Mouse (Mus musculus): ENCODE measurements around the gene Spata21. TPM values are rescaled to one million over a fixed set of nuclear protein-coding genes. Genes with fewer than 3 reads are reported as not detected.

The Spata21 gene
- polyA plus RNA-seq, 1 experiment from 2014 or later = not detected

GRCm38 (mm10) chr4:141064104-141064659, 24.0 kb upstream of the Spata21 start:
- H3K27ac ChIP-seq = no peak overlapping the region
- no peaks in the 10 kb centered on the region for H3K9me3 ChIP-seq
- H3K27me3 ChIP-seq (ENCODE audit: insufficient read depth, poor library complexity, severe bottlenecking) = no peaks in the 10 kb centered on the region
- H3K4me1 ChIP-seq = peaks cover 32% of the 10 kb centered on the region
- H3K36me3 ChIP-seq = peaks cover 38% of the 10 kb centered on the region
- DNase-seq (ENCODE audit: low spot score) = no peak
- WGBS = 79% methylated on average over 4 of the region's 4 CpGs
- H3K4me3 ChIP-seq = no peak overlapping the region

GRCm38 (mm10) chr4:141065123-141065522, 23.0 kb upstream of the Spata21 start:
- no peak overlapping the region for H3K27ac ChIP-seq
- no peak overlapping the region for H3K4me3 ChIP-seq
- WGBS = 8% methylated on average over 8 of the region's 8 CpGs
- H3K36me3 ChIP-seq = peaks cover 48% of the 10 kb centered on the region
- DNase-seq (ENCODE audit: low spot score) = peak; percentile 94
- H3K27me3 ChIP-seq (ENCODE audit: insufficient read depth, poor library complexity, severe bottlenecking) = no peaks in the 10 kb centered on the region
- no peaks in the 10 kb centered on the region for H3K9me3 ChIP-seq
- H3K4me1 ChIP-seq = peaks cover 29% of the 10 kb centered on the region

- WGBS = 87% methylated on average over 12 of the region's 12 CpGs
- no peak overlapping the region for H3K4me3 ChIP-seq
- H3K27me3 ChIP-seq (ENCODE audit: insufficient read depth, poor library complexity, severe bottlenecking) = no peaks in the 10 kb centered on the region
- H3K36me3 ChIP-seq = peaks cover 66% of the 10 kb centered on the region
- H3K4me1 ChIP-seq = peaks cover 20% of the 10 kb centered on the region
- DNase-seq (ENCODE audit: low spot score) = no peak
- no peaks in the 10 kb centered on the region for H3K9me3 ChIP-seq
- H3K27ac ChIP-seq = no peak overlapping the region
Measured at GRCm38 (mm10) chr4:141066709-141067515, 21.2 kb upstream of the Spata21 start.

- H3K4me3 ChIP-seq = no peak overlapping the region
- DNase-seq (ENCODE audit: low spot score) = peak; percentile 73
- WGBS = 88% methylated on average over 9 of the region's 9 CpGs
- H3K4me1 ChIP-seq = peaks cover 22% of the 10 kb centered on the region
- no peak overlapping the region for H3K27ac ChIP-seq
- peaks cover 72% of the 10 kb centered on the region for H3K36me3 ChIP-seq
- no peaks in the 10 kb centered on the region for H3K27me3 ChIP-seq (ENCODE audit: insufficient read depth, poor library complexity, severe bottlenecking)
- no peaks in the 10 kb centered on the region for H3K9me3 ChIP-seq
Measured at GRCm38 (mm10) chr4:141067516-141068046, 20.6 kb upstream of the Spata21 start.

DNA sequence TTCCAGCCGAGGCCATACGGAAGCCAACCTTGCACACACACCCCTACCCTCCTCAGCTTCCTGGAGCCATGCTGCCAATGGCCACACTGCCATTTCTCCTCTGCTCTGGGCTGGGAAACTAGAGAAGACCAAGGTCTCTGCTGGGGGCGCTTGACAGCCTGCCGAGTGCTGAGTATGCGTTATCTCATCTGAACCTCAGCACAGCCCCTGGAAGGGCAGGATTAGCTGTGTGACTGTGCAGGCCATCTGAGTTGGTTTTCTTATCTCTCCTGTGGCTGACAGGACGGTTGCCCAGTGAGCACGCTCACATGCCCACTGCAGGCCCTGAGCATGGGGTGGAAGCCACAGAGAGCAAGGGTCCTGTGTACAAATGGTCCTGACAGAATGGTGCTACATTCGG, 19.5 kb upstream of the Spata21 start:
- peak; percentile 80 for DNase-seq (ENCODE audit: low spot score)
- Histone ChIP-seq H3K27me3 (ENCODE audit: insufficient read depth, poor library complexity, severe bottlenecking) (no peaks in the 10 kb centered on the region), H3K27ac (peak overlapping the region; percentile 42), H3K36me3 (peaks cover 83% of the 10 kb centered on the region), H3K4me3 (0 out of 2 replicates have a peak overlapping the region, but pooled peaks have one; percentile 12), H3K4me1 (peaks cover 31% of the 10 kb centered on the region), H3K9me3 (no peaks in the 10 kb centered on the region)
- 50% methylated on average over 8 of the region's 8 CpGs for WGBS

DNA sequence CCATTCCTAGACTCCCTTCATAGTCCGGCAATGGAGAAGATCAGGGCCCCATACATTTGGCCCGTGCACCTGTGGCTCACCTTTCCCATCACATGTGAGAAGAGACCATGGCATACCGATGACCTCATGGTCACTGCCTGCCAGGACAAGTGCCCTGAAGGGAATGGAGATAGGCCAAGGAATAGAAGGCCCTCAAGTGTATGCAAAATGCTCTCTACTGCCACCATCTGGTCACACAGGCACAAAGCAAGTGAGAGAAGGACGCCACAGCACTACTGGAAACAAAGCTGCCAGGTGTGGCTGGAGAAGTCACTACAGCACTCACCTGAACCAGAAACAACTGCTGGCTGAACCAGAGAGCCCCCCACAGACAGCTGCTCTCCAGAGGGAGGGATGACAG, 18.4 kb upstream of the Spata21 start:
- Histone ChIP-seq H3K4me1 (peaks cover 37% of the 10 kb centered on the region), H3K36me3 (peaks cover 91% of the 10 kb centered on the region), H3K27me3 (ENCODE audit: insufficient read depth, poor library complexity, severe bottlenecking) (no peaks in the 10 kb centered on the region), H3K4me3 (no peak overlapping the region), H3K9me3 (no peaks in the 10 kb centered on the region), H3K27ac (no peak overlapping the region)
- whole genome bisulfite sequencing = 65% methylated on average over 4 of the region's 4 CpGs
- peak; percentile 81 for DNase-seq (ENCODE audit: low spot score)

- Histone ChIP-seq H3K27me3 (ENCODE audit: insufficient read depth, poor library complexity, severe bottlenecking) (no peaks in the 10 kb centered on the region), H3K36me3 (peaks cover 74% of the 10 kb centered on the region), H3K9me3 (no peaks in the 10 kb centered on the region), H3K4me3 (no peak overlapping the region), H3K27ac (no peak overlapping the region), H3K4me1 (peaks cover 51% of the 10 kb centered on the region)
- WGBS = 87% methylated on average over 11 of the region's 11 CpGs
- no peak for DNase-seq (ENCODE audit: low spot score)
Measured at GRCm38 (mm10) chr4:141072502-141072901, 15.6 kb upstream of the Spata21 start.

DNA sequence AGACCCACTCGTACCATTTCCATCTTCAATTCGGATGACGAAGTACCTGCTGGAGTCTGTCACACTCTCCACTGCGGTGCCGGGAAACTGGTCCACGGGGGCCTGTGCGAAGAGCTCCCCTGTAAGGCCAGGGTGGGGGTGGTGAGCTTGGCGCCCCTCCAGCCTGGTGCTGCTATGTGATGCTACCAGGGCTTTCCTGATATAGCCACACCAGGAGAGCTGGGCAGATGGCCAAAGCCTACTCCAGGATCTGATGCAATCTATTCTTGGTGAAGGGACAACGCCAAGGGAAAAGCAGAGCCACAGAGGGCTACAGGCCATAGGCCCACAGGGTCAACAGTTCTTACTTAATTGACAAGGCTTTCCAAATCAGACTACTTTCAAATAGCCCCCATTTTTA, 14.5 kb upstream of the Spata21 start:
- peaks cover 63% of the 10 kb centered on the region for H3K36me3 ChIP-seq
- H3K4me3 ChIP-seq = no peak overlapping the region
- H3K27ac ChIP-seq = peak overlapping the region; percentile 25; the same call in 1 of the 2 replicates
- no peak for DNase-seq (ENCODE audit: low spot score)
- H3K27me3 ChIP-seq (ENCODE audit: insufficient read depth, poor library complexity, severe bottlenecking) = no peaks in the 10 kb centered on the region
- H3K9me3 ChIP-seq = no peaks in the 10 kb centered on the region
- peaks cover 46% of the 10 kb centered on the region for H3K4me1 ChIP-seq
- 84% methylated on average over 9 of the region's 9 CpGs for WGBS

DNA sequence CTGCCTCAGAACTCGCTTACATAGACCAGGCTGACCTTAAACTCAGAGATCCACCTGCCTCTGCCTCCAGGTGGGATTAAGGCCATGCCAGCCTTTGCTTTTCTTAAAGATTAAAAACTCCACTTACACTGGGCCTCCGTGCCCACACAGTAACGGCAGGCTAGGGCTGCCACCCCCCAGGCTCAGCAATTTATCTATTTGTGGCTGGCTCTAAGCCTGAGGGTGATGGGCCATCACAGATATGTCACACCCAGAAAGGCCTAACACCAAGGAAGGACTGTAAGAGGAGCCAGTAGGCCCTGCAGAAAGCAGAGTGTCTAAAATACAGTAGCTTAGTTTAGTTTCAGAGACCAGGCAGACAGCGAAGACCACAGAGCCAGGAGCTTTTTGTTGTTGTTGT, 14.0 kb upstream of the Spata21 start:
- no peaks in the 10 kb centered on the region for H3K9me3 ChIP-seq
- H3K36me3 ChIP-seq = peaks cover 58% of the 10 kb centered on the region
- peaks cover 42% of the 10 kb centered on the region for H3K4me1 ChIP-seq
- DNase-seq (ENCODE audit: low spot score) = no peak
- WGBS = 82% methylated on average over 4 of the region's 4 CpGs
- peak overlapping the region; percentile 25; the same call in 1 of the 2 replicates for H3K27ac ChIP-seq
- no peaks in the 10 kb centered on the region for H3K27me3 ChIP-seq (ENCODE audit: insufficient read depth, poor library complexity, severe bottlenecking)
- no peak overlapping the region for H3K4me3 ChIP-seq

- no peak for DNase-seq (ENCODE audit: low spot score)
- WGBS = 70% methylated on average over 17 of the region's 17 CpGs
- Histone ChIP-seq H3K4me3 (peak overlapping the region; percentile 95), H3K27ac (peak overlapping the region; percentile 87; the same call in 1 of the 2 replicates), H3K4me1 (peaks cover 33% of the 10 kb centered on the region), H3K36me3 (peaks cover 30% of the 10 kb centered on the region), H3K27me3 (ENCODE audit: insufficient read depth, poor library complexity, severe bottlenecking) (no peaks in the 10 kb centered on the region), H3K9me3 (no peaks in the 10 kb centered on the region)
Measured at GRCm38 (mm10) chr4:141076761-141077506, 11.2 kb upstream of the Spata21 start.

DNA sequence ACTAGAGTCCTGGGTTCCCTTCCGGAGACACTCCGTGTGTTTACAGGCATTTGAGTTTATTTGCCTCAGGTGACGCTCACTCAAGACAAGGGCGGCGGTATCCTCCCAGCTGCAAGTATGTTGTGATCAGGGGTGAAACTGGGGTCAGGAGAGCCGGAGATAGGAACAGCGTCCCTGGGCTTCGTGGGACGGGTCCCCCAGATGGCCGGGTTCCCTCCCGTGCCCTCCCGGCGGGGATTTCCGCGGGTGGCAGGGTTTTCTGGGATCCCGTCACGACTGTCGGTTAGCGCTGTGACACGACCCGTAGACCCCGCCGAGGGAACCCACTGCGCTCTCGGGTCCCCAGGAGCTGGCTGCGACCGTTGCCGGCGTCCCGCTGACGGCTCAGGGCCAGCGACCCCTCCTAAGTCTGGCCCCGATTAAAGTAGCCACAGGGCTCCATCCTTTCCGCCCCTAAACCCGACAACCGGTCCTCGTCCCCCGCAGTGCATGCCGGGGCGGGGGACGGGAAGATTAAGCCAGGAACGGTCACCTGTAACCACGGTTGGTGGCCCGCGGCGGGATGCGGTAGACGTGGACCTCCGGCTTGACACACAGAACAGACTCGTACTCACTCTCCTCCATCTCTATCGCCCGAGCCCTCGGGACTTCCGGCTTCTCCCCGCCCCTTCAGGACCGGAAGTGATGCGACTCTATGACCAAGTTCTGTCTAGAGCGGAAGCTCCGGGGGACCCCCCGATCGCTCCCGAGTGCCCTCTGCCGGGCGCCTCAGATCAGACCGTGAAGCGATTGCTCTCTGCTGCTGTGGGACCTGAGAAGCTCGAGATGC, 10.2 kb upstream of the Spata21 start, which contains the start of gene Necap2:
Gene Necap2, minus strand, starts transcription at position 677 of the 829 bp plus-strand sequence.
- Histone ChIP-seq H3K27me3 (ENCODE audit: insufficient read depth, poor library complexity, severe bottlenecking) (no peaks in the 10 kb centered on the region), H3K9me3 (no peaks in the 10 kb centered on the region), H3K27ac (peak within 1 kb of the TSS; percentile 87), H3K4me1 (peaks cover 30% of the 10 kb centered on the region), H3K36me3 (peaks cover 20% of the 10 kb centered on the region), H3K4me3 (peak within 1 kb of the TSS; percentile 95)
- peak; percentile 98 for DNase-seq (ENCODE audit: low spot score)
- WGBS = under 1% methylated on average over 67 of the region's 67 CpGs

DNA sequence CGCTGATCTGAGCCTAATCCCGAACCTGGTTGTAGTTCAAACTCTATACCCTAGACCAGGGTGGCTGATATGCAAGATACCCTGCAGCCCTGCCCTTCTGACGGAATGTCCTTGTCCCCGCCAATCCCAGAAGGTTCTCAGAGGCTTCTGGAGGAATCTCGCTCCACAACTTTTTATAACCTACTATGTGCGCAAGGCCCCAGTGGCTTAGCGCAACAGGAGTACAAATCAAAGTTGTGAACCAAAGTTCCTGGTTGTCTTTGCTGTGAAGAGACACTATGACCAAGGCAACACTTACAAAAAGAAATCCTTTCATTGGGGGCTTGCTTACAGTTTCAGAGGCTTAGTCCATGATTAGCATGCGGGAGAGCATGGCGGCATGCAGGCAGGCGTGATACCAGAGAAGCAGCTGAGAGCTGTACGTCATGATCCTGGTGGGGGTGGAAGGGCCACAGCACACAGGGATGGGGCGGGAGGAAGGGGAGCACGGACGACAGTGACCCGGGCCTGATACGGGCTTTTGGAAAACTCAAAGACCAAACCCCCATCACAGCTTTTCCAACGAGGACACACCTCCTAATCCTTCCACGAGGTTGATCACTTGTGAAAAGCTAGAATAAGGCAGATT, 9.5 kb upstream of the Spata21 start:
- peak overlapping the region; percentile 87; the same call in 1 of the 2 replicates for H3K27ac ChIP-seq

More for the DNA sequence above, 9.5 kb upstream of the Spata21 start:
- H3K36me3 ChIP-seq = peaks cover 13% of the 10 kb centered on the region
- no peaks in the 10 kb centered on the region for H3K27me3 ChIP-seq (ENCODE audit: insufficient read depth, poor library complexity, severe bottlenecking)
- H3K9me3 ChIP-seq = no peaks in the 10 kb centered on the region
- H3K4me3 ChIP-seq = peak overlapping the region; percentile 95
- peaks cover 23% of the 10 kb centered on the region for H3K4me1 ChIP-seq
- no peak for DNase-seq (ENCODE audit: low spot score)
- WGBS = 72% methylated on average over 18 of the region's 18 CpGs

Data from heart, embryonic 10.5 days (tissue).